Mouse (Mus musculus) G1E-ER4 (cell line): ENCODE results near the gene Gm35549. TPM values are rescaled to one million over a fixed set of nuclear protein-coding genes. Genes with fewer than 3 reads are reported as not detected.

Source experiments
- GATA1 ChIP-seq: IDR thresholded peaks from one replicate; pipeline ENCODE4 v1.8.0; 2012; ENCODE audit warnings: low read length, inconsistent platforms
- polyA plus RNA-seq: library from polyadenylated mRNA; stranded (reverse); fragments of >175 nt; gene quantifications from 2 replicates; pipeline ENCODE4 v1.2.3, GENCODE M21; 2012

Gm35549 gene
- polyA plus RNA-seq, 1 experiment = not detected

GRCm38 (mm10) chr9:122837216-122837615 lies 6.6 kb downstream of the Gm35549 start:
- no peak for TF ChIP-seq GATA1

DNA sequence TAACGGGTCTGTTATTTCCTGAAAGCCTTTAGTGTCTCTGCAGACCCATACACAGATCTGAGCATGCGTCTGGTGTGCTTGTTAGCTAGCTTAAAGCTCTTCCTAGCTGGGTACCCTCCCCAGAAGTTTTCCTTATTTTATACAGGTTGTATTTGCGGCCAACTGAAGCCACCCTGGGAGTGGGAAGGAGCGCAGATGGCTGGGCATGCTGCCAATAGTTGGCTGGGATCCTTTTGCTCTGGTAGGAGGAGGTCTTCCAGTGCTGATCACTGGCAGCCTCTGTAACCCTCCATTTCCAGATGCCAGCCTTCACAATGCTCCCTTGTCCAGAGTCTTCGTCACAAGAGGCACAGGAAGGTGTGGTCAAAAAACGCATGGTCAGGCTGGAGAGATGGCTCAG lies 7.0 kb downstream of the Gm35549 start:
- no peak for TF ChIP-seq GATA1

- no peak for TF ChIP-seq GATA1
Observed at GRCm38 (mm10) chr9:122836126-122836525, 7.7 kb downstream of the Gm35549 start.

GRCm38 (mm10) chr9:122829826-122830380 lies 13.9 kb downstream of the Gm35549 start:
- TF ChIP-seq GATA1 = no peak

- no peak for TF ChIP-seq GATA1
Observed at GRCm38 (mm10) chr9:122826743-122827142, 17.1 kb downstream of the Gm35549 start.

DNA sequence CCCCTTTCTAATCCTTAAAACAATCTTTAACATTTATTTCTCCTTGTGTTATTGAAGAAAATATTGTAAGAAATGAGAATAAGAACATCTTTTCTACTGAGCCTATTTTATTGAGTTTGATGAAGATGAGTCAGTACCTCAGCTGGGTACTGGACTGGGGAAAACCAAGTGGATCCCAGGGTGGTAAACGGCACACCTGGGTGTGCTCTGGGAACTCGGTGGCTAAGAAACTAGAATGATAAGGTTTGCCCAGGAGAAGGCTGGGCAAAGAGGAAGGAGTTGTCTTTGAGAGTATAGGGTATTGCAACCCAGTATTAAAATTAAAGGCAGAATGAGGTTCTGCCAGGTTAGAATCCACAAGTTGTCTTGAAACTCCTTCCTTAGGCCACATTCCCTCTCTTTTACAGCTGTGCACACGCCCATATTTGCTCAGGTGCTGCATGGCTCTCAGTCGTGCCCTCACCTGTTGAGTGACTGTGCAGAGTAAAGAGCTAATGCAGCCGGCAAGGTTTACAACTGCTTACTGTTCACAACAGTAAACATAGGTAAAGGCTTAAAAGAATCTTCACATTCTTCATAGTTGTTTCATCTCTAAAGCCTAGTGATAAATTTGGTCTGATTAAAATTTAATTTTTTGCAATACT lies 20.3 kb downstream of the Gm35549 start:
- TF ChIP-seq GATA1 = no peak

- no peak for TF ChIP-seq GATA1
Observed at GRCm38 (mm10) chr9:122815239-122815851, 28.5 kb downstream of the Gm35549 start.

DNA sequence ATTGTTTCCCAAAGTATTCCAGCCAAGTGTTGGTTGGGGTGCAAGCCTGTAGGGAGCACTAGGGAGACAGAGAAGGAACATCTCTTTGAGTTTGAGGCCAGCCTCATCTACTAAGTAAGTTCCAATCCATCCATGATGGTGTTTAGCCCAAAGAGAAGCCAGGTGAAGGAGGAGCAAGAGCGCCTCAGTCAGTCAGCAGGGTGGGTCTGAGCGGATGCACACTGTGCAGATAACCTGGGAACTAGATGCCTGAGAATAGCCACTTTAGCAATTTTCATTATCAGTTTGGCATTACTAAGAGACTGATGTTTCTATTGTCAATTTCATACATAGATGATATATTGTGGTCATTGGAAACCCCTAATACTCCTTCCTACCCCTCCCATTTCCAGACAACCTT lies 29.1 kb downstream of the Gm35549 start:
- no peak for TF ChIP-seq GATA1

GRCm38 (mm10) chr9:122812386-122812785 lies 31.4 kb downstream of the Gm35549 start:
- no peak for TF ChIP-seq GATA1

DNA sequence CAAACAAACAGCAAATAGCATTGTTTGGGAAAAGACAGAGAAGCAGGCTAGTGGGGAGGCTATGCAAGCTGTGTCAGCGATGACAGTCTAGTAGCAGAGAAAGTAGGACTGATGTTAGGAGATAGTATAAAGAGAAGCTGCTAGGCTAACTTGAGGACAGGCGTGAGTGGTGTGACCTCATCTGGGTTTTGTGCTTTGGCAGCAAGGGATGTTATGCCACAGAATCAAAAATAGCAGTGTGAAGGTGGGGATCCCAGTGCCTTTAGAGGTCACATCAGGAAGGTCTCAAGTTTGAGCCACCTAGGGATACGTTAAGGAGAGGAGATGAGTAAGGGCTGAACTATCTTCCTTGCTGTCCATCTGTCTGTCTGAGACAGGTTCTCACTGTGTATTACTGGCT lies 33.6 kb downstream of the Gm35549 start:
- TF ChIP-seq GATA1 = no peak

DNA sequence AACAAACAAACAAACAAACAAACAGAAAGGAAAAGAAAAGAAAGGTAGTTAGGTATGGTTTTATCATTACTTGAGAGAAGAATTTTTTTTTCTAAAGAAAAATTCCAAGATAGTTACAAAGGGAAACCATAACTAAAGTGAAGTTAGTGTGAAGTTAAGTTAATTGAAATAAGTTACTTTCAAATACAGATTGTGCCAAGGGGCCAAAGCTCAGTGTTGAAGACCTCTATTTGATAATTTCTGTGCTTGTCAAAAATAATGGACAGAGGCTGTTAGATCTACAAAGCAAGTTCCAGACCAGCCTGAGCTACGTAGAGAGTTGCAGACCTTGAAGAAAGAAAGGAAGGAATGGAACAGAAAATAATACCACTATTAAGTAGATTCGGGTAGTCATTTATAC lies 36.6 kb downstream of the Gm35549 start:
- no peak for TF ChIP-seq GATA1

DNA sequence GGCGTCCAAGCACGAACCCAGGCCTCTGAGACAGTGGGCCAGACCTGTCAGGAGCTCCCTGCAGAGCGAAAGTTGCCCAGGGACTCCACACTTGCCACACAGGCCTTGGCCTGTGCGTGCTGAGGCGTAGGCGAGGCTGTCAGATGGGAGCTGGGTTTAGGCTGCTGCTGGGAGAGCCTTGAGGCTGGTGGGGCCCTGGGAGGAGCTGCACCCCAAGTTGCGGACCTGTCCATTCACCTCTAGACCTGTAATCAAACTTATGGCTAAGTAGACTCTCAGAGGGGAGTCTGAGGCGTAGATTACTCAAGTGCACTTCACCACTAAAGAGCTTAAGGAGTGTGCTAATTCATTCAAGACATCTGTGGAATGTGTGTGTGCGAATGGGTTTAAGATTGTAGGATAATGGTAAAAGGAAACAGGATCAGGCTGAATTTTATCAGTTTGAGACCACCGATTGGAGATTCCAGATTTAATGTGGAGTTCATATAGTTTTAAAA lies 37.9 kb downstream of the Gm35549 start:
- no peak for TF ChIP-seq GATA1

- no peak for TF ChIP-seq GATA1
Observed at GRCm38 (mm10) chr9:122805053-122805844, 38.6 kb downstream of the Gm35549 start, which contains the start of gene Tcaim. Tcaim (plus strand) TSS chr9:122805539.

- TF ChIP-seq GATA1 = no peak
Observed at GRCm38 (mm10) chr9:122786534-122786933, 57.3 kb downstream of the Gm35549 start.

- TF ChIP-seq GATA1 = no peak
Observed at GRCm38 (mm10) chr9:122785231-122785630, 58.6 kb downstream of the Gm35549 start.

Other genes starting within 250 kb of the Gm35549 start
- gene Topaz1, start 96.7 kb downstream of the Gm35549 start, polyA plus RNA-seq = not detected in 2 replicates
- 0.45 and 1.3 TPM in 2 replicates for gene Tcaim, start 38.5 kb downstream of the Gm35549 start, polyA plus RNA-seq
- gene Zfp445, start 22.0 kb upstream of the Gm35549 start, polyA plus RNA-seq = 5.8 and 7.9 TPM in 2 replicates
- not detected in 2 replicates for gene Zkscan7, start 41.6 kb upstream of the Gm35549 start, polyA plus RNA-seq
- gene Zfp105, start 79.0 kb upstream of the Gm35549 start, polyA plus RNA-seq = 1.4 and 1.7 TPM in 2 replicates
- gene 1110059G10Rik, start 107.0 kb upstream of the Gm35549 start, polyA plus RNA-seq = 2.3 and 5.9 TPM in 2 replicates
- gene Kif15, start 107.0 kb upstream of the Gm35549 start, polyA plus RNA-seq = 35.6 and 35.8 TPM in 2 replicates
- 5.2 and 7.3 TPM in 2 replicates for gene Tmem42, start 177.3 kb upstream of the Gm35549 start, polyA plus RNA-seq
- not detected in 2 replicates for gene Tgm4, start 190.7 kb upstream of the Gm35549 start, polyA plus RNA-seq